Mouse (Mus musculus) gastrocnemius, adult 8-10 months (tissue): ENCODE results near the gene Slc39a3. TPM values are rescaled to one million over a fixed set of nuclear protein-coding genes. Genes with fewer than 3 reads are reported as not detected.
"Not testable (repeated sequence)": the region's sequence is repeated elsewhere in the genome, so short reads cannot be mapped to it uniquely, and the experiment has no call there.

Experiments used
- DNase-seq, 2 experiments: peaks; one replicate each; pipeline ENCODE4 v3.0.0; 2022; ENCODE audit warnings: low spot score in 2 of 2
- total RNA-seq, 4 experiments: library from RNA; stranded (reverse); gene quantifications; 2 replicates each; pipeline ENCODE4 v1.2.4; 2022

Gene Slc39a3
- total RNA-seq, result 10 to 100 TPM; 12.9 to 15.3 (median 13.9) TPM

- peak; percentile 96 to 97 for DNase-seq
Measured at GRCm38 (mm10) chr10:81036988-81037580, at the start of gene Slc39a3. Slc39a3 (minus strand) TSS chr10:81037426.

- no peak for DNase-seq
Measured at GRCm38 (mm10) chr10:81087021-81087420, 49.8 kb upstream of the Slc39a3 start.

DNA sequence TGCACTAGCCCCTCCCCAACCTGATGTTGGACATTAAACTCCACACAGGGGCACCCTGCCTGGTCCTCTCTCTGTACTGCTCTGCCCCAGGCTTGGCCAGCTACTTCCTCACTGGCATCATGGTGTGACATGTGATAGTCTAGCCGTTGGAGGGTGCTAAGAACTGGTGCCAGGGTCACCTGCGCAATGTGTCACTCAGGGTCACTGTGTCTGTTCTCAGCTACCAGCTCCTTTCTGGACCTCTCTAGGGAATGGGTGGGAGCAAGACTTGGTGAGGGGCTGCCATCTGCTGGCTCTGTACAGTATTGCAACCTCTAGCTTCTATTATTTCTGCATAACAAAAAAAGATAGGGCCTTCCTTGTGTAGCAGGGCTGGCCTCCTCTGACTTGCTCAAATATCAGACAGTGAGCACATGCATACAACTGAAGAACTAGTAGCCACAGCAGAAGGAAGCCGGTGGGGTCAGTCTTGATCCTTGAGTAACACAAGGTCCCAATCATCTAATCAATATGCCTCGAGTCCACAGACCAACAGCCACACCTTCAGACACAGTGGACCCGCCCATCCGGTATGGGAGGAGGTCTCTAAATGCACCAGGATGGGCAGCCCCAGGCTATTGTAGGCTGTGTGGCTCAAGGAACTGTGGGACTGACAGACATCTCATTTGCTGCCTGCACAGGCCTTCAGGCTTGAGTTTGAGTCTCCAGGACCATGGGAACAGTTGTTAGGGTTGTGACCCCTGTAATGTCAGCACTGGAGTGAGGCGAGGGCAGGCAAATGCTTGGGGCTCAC lies 45.1 kb upstream of the Slc39a3 start:
- peak; percentile 63 to 68 for DNase-seq

DNA sequence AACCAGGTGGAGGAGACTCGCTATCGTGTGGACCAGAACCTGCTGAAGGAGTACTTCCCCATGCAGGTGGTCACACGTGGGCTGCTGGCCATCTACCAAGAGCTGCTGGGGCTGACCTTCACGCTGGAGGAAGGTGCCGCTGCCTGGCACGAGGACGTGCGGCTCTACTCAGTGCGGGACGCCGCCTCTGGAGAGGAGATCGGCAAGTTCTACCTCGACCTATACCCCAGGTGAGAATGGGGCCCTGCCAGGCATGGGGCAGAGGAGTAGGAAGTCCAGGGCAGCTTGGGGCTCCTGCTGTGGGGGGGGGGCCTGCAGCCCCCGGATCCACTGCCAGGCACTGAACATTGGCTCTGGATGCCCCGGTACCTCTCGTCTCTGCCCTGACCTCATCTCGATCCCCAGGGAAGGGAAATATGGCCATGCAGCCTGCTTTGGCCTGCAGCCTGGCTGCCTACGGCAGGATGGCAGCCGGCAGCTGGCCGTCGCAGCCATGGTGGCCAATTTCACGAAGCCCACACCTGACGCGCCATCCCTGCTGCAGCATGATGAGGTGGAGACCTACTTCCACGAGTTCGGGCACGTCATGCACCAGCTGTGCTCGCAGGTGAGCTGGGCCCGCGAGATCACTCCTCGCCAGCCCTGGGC lies 42.9 kb upstream of the Slc39a3 start:
- no peak for DNase-seq

DNA sequence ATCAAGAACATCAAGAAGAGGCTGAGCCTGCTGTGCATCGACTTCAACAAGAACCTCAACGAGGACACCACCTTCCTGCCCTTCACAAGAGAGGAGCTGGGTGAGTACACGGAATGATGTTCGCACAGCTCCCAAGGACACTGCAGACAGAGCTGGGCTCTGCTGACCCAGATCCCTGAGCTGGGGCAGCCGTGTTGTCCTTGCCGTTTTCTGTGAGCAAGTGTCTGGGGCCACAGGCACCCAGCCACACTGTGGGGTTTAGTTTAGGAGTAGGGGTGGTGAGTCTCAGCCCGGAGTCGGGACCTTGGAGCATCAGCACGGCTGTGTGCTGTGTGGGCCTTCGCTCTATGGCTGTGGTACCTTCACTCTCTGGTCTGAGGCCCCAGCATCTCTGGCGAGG lies 40.7 kb upstream of the Slc39a3 start:
- no peak for DNase-seq

- no peak for DNase-seq
Measured at GRCm38 (mm10) chr10:81076356-81076755, 39.1 kb upstream of the Slc39a3 start.

- peak in 1 of 2 experiments; percentile 46 for DNase-seq
Measured at GRCm38 (mm10) chr10:81075734-81076133, 38.5 kb upstream of the Slc39a3 start.

- DNase-seq, result no peak
Measured at GRCm38 (mm10) chr10:81073464-81073863, 36.2 kb upstream of the Slc39a3 start.

DNA sequence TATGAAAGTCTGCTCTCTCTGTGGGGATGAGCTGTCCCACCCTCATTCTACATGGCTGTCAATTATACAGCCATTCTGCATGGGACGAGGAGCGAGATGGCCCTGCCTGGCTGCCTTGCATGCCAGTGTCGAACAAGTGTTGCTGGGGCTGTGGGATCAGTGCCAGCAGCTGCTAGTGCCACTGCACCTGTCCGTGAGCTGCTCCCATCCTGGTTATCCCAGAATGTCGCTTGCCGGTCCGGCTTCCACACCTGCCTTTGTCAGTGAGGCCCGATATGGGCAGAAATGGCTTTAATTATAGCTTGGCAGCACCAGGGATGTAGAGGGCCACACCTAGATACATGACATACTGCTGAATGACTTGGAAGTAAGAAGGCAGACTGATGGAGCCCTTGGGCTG lies 35.1 kb upstream of the Slc39a3 start:
- DNase-seq, result no peak

DNA sequence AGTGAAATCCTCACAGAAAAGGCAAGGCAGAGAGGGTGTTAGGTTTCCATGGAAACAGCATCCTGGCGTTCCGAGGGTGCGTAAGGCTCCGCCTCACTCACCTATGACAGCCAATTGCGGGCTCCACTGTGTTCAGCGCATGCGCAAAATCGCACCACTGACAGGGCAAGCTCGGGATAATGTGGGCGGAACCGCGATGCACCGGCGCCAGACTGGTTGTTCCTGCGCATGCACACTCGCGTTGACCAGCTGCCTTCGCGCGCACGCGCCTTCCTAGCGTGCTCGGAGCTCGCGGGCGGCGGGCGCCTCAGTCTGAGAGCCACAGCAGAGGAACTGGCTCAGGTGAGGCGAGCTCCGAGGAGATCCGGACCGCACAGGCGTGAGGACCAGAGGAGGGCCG lies 32.6 kb upstream of the Slc39a3 start, which contains the start of gene Thop1:
Thop1 (plus strand) TSS at position 200 of the 400 bp plus-strand sequence.
- peak; percentile 91 to 98 for DNase-seq

DNA sequence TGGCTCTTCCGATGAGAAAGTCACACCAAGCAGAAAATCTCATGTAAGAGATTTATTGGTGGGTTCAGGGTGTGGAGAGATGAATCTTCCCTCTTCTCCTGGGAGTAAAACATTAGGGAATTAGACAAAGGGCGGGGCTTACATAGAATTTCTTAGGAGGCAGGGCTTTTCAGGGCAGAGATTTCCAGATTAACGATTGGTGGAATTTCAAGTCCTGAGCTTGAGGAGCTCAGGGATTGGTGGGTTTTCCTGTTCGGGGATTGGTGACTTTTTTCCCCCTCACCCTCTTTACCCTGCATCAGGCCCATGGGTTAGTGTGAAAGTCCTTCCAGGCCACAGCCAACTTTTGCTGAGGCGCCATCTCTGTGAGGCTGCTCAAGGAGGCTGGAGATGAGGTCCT lies 31.5 kb upstream of the Slc39a3 start:
- no peak for DNase-seq

GRCm38 (mm10) chr10:81064519-81064918 lies 27.3 kb upstream of the Slc39a3 start:
- not testable (repeated sequence) for DNase-seq

DNA sequence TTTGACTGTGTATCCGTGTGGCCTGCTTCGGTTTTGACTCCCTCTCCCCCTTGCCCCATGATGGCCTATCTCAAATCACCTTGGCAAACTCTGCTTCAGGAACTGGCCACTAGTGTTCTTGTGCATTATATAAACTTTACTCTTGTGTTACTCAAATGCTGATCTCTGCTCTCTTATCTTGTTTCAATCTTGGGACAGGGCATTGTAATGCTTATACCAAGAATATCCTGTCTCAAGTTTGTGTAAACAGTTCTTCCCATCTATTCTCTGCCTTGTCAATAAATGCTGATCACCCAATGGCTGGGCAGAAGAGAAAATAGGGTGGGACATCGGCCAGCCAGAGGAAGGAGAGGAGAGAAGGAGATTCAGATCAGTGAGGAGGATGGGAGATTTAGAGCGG lies 25.5 kb upstream of the Slc39a3 start:
- DNase-seq, result no peak

GRCm38 (mm10) chr10:81059603-81060543 lies 22.6 kb upstream of the Slc39a3 start, which contains the start of gene Sgta:
Sgta (minus strand) TSS chr10:81060181.
- peak; percentile 99 for DNase-seq

GRCm38 (mm10) chr10:81058896-81059295 lies 21.7 kb upstream of the Slc39a3 start:
- no peak for DNase-seq

DNA sequence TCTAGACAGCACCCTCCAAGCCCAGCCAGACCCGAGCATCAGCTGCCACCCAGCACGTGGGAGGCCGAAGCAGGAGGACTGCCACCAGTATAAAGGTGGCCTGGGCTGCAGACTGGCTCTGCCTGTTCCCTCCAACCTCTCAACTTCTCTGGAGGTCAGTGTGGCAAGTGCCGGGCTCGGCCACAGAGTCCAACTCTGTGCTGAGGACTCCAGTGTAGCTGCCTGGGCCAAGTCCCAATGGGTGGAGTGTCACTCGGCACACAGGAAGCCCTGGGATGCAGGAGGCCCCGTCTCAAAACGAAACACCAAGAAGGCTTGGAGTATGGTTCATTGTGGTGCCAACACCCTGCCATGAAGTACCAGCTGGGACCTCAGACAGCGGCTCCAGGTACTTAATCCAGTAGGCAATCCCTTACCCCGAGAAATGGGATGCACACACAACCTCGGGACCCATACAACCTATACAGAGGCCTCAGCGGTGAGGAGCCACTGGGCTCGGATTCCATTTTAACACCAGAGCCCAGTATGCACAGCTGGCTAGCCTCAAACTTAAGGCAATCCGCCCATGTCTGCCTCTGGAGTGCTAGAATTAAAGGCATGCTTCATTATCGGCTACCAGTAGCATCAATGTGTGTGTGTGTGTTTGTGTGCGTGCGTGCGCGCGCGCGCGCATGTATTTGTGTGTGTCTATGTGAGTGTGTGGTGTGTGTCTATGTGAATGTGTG lies 20.3 kb upstream of the Slc39a3 start:
- DNase-seq, result no peak

- not testable (repeated sequence) for DNase-seq
Measured at GRCm38 (mm10) chr10:81055802-81056340, 18.6 kb upstream of the Slc39a3 start.

DNA sequence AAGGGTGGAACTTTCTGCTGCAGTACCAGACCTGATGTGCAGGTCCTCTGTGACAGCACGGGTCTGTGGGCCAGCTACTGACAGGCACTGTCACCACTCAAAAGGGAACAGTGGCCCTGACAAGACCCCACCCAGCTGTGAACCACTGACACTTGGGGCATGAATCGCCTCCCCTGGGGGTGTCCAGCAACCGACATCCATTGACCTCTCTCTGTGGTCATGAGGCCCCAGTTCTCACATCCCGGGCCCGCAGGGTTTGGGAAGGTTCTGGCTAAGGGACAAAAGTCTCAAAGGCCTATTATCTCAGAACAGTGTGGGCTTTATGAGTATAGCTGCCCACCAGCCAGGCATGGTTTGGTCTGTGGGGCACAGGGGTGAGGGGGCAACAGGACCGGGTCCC lies 17.9 kb upstream of the Slc39a3 start:
- DNase-seq, result no peak

- DNase-seq, result no peak
Measured at GRCm38 (mm10) chr10:81052577-81052976, 15.4 kb upstream of the Slc39a3 start.

- no peak for DNase-seq
Measured at GRCm38 (mm10) chr10:81051133-81051532, 13.9 kb upstream of the Slc39a3 start.
